Mouse (Mus musculus): ENCODE results near the gene Pbx3. TPM values are rescaled to one million over a fixed set of nuclear protein-coding genes. Genes with fewer than 3 reads are reported as not detected.

Pbx3 gene
- polyA plus RNA-seq, 1 experiment from 2014 or later = 133 TPM

DNA sequence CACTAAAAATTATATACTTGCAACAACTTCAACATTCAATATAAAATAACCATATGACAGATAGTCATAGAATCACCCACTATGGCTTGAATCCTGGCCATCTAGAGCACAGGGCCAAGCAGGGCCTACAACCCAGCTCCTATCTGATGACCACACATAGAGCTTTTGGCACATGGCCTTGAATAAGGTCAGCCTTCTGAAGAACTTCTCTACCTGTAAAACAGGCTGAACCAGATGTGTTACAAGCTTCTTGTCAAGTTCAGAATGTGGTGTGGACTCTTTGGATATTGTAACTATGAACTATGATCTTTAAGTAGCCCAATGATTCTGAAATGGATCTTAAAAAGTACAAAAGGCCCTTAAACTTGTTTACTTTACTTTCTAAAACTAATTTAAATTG lies 132.1 kb downstream of the Pbx3 start:
- Histone ChIP-seq H3K36me3 (no peaks in the 10 kb centered on the region), H3K9ac (no peak overlapping the region), H3K4me3 (no peak overlapping the region), H3K27me3 (no peaks in the 10 kb centered on the region), H3K4me2 (no peak overlapping the region), H3K27ac (no peak overlapping the region), H3K9me3 (no peaks in the 10 kb centered on the region), H3K4me1 (replicated peaks) (peaks cover 35% of the 10 kb centered on the region)
- no peak for ATAC-seq (ENCODE audit: low FRiP score)

DNA sequence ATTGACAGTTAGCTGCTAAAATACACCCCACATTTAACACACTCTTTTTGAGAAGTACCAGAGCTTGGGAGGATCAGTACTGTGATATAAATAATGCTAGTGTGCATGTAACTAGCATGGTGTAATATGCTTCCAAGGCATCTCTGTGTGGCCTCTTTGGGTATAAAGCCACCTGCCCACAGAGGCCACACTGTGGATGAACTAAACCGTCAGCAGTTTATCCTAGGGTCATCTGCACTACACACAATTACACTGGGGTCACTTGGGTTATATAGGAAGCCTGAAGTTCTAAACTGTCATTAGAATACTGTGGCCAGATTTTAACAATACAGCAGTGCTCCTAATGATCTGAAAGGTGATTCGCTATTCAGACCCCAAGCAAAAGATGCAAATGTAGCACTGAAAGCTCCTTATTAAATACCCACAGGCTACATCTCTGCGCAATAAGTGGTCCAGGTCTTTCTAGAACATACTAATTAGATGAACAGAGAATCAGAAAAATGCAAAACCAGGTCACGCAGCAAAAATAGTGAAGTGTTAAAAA lies 133.6 kb downstream of the Pbx3 start:
- no peak overlapping the region for H3K9ac ChIP-seq
- WGBS = 34% methylated on average over 4 of the region's 4 CpGs
- H3K27me3 ChIP-seq = no peaks in the 10 kb centered on the region
- no peak overlapping the region for H3K4me2 ChIP-seq
- H3K36me3 ChIP-seq = no peaks in the 10 kb centered on the region
- ATAC-seq (ENCODE audit: low FRiP score) = no peak
- no peaks in the 10 kb centered on the region for H3K9me3 ChIP-seq
- no peak overlapping the region for H3K4me3 ChIP-seq
- peaks cover 39% of the 10 kb centered on the region for H3K4me1 ChIP-seq (replicated peaks)
- peak overlapping the region; percentile 24 for H3K27ac ChIP-seq

DNA sequence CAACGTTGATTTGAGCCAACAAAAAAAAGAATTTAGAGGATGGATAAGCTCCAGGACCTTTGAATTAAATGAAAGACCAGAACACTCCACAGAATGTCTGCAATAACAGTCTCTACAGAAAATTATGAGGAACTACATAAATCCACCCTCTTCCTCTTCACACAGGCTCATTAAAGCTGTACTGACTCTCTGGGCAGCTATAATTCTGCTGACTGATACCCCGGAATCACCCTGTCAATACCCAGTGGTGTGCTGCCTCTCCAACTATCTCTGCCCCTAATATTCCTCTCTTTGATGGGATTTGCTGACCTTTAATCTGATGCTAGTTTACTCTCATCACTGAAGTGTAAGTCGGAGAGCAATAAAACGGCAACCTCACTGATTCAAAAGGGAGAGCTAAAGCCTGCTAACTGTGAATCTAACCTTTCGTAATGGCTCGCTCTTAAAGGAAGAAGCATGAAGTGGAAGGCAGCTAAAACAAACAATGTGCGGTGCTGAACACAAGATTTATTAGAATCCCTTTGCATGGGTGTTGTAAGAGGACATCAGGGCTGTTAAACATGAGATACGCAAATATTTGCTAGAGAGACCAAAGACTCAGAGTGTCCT lies 137.4 kb downstream of the Pbx3 start:
- Histone ChIP-seq H3K27me3 (no peaks in the 10 kb centered on the region), H3K4me2 (peak overlapping the region; percentile 2; the same call in 1 of the 2 replicates), H3K4me3 (no peak overlapping the region), H3K4me1 (replicated peaks) (peaks cover 63% of the 10 kb centered on the region), H3K9ac (no peak overlapping the region), H3K9me3 (no peaks in the 10 kb centered on the region), H3K27ac (peak overlapping the region; percentile 76), H3K36me3 (no peaks in the 10 kb centered on the region)
- no peak for ATAC-seq (ENCODE audit: low FRiP score)
- WGBS = 52% methylated on average over 8 of the region's 8 CpGs

DNA sequence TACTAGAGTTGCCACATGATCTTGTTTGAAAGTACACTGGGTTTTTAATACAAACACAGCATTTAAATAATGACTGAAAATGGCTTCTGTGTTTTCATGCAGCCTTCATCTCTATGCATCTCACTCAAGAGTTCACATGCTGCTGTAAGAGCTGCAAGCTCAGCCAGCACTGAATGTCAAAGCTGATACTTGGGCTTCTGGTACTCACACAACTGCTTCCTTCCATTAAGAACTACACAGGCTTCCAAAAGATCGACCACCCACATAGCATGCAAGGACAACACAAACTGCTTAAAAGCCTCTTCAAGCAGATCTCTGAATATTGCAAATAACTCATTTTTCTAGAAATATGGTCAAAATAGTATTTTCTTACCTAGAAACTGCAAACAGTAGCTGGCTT lies 138.7 kb downstream of the Pbx3 start:
- WGBS = 49% methylated on average over 1 of the region's 1 CpGs
- no peak for ATAC-seq (ENCODE audit: low FRiP score)
- Histone ChIP-seq H3K4me2 (no peak overlapping the region), H3K36me3 (no peaks in the 10 kb centered on the region), H3K27me3 (no peaks in the 10 kb centered on the region), H3K9ac (no peak overlapping the region), H3K27ac (peak overlapping the region; percentile 26; the same call in 1 of the 2 replicates), H3K4me3 (no peak overlapping the region), H3K4me1 (replicated peaks) (peaks cover 70% of the 10 kb centered on the region), H3K9me3 (no peaks in the 10 kb centered on the region)

DNA sequence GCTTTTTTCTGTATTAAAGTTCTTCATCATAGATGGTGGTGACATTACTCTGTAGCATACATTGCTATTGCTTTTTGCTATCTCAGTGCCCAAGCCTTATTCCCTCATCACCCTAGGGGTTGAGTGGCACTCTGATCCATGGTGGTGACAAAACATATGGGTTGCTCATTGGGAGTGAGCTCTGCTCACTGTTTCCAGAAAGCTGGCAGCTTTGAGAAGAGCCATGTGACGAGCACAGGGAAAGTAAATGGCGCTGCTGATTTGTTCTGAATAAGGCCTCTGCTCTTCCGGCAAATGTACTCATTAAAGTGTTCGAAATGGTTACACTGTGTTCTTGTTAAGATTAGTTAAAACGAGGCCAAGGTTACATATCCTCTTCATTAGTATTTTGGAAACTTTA lies 139.7 kb downstream of the Pbx3 start:
- no peak for ATAC-seq (ENCODE audit: low FRiP score)
- Histone ChIP-seq H3K36me3 (no peaks in the 10 kb centered on the region), H3K27me3 (no peaks in the 10 kb centered on the region), H3K4me2 (no peak overlapping the region), H3K4me3 (no peak overlapping the region), H3K9ac (no peak overlapping the region), H3K4me1 (replicated peaks) (peaks cover 76% of the 10 kb centered on the region), H3K9me3 (no peaks in the 10 kb centered on the region), H3K27ac (no peak overlapping the region)
- WGBS = 62% methylated on average over 5 of the region's 5 CpGs

DNA sequence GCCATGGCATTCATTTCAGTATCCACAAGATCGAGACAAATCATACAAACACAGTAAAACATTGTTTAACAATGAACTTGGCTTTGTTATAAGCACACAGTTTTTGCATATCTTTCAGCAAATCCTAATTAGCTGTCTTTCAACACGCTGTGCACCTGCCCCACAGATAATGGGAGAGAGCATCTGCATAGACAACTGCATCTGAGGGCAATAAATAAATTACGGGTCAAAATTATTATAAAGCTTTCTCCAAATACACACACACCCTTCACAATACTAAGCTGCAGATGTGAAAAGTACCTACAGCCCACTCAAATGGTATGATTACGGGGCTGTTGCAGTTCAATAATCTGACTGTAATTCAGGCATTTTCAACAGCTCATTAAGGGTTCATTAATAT lies 145.3 kb downstream of the Pbx3 start:
- WGBS = 44% methylated on average over 4 of the region's 4 CpGs
- H3K27ac ChIP-seq = peak overlapping the region; percentile 63; the same call in 1 of the 2 replicates
- H3K4me1 ChIP-seq (replicated peaks) = peaks cover 69% of the 10 kb centered on the region

DNA sequence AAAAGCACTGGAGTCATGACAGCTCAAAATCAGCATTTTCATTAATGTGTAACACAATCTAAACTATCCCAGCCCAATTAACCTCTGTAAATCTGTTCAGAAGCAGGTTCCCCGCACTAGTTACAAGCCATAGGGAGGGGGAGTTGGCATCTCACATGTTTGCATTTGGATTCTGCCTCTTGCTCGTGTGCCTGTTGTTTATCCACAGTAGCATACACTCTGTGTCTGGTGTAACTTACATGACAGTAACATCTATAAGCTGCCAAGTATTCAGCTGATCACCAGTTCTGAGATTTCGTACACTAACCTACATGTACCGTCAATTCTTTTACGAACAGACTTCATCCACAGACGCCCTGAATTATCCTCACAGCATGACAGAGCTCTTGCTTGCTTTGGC lies 147.5 kb downstream of the Pbx3 start:
- ATAC-seq (ENCODE audit: low FRiP score) = no peak
- peaks cover 3% of the 10 kb centered on the region for H3K36me3 ChIP-seq
- no peak overlapping the region for H3K27ac ChIP-seq
- peaks cover 54% of the 10 kb centered on the region for H3K4me1 ChIP-seq (replicated peaks)
- H3K4me3 ChIP-seq = no peak overlapping the region
- H3K9me3 ChIP-seq = no peaks in the 10 kb centered on the region
- H3K27me3 ChIP-seq = no peaks in the 10 kb centered on the region
- H3K4me2 ChIP-seq = no peak overlapping the region
- no peak overlapping the region for H3K9ac ChIP-seq
- 46% methylated on average over 6 of the region's 6 CpGs for WGBS

More for the DNA sequence above, 145.3 kb downstream of the Pbx3 start:
- ATAC-seq (ENCODE audit: low FRiP score) = no peak
- peaks cover 3% of the 10 kb centered on the region for H3K36me3 ChIP-seq
- no peaks in the 10 kb centered on the region for H3K27me3 ChIP-seq
- no peak overlapping the region for H3K4me2 ChIP-seq
- no peak overlapping the region for H3K4me3 ChIP-seq
- H3K9ac ChIP-seq = no peak overlapping the region
- H3K9me3 ChIP-seq = no peaks in the 10 kb centered on the region

DNA sequence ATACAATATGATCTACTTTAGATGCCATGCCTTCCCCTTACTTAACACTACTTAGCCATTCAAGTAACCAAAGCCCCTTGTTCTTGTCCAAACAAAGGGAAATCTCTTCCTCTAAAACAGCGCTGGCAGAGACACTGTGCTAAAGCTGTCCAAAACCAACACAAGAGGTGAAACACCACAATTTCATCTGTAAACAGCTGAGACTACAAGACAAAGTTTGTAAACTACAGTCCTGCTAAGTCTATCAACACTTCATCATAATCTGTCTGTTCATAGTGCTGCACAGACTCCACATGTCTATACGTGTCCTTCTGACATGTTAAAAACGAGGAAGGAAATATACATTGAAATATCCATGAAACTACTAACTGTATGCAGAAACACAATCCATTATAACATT lies 151.5 kb downstream of the Pbx3 start:
- Histone ChIP-seq H3K9ac (no peak overlapping the region), H3K36me3 (peaks cover 3% of the 10 kb centered on the region), H3K27me3 (no peaks in the 10 kb centered on the region), H3K4me2 (no peak overlapping the region), H3K4me1 (replicated peaks) (peaks cover 21% of the 10 kb centered on the region), H3K27ac (no peak overlapping the region), H3K4me3 (no peak overlapping the region), H3K9me3 (no peaks in the 10 kb centered on the region)
- WGBS = 90% methylated on average over 3 of the region's 3 CpGs
- ATAC-seq (ENCODE audit: low FRiP score) = no peak

DNA sequence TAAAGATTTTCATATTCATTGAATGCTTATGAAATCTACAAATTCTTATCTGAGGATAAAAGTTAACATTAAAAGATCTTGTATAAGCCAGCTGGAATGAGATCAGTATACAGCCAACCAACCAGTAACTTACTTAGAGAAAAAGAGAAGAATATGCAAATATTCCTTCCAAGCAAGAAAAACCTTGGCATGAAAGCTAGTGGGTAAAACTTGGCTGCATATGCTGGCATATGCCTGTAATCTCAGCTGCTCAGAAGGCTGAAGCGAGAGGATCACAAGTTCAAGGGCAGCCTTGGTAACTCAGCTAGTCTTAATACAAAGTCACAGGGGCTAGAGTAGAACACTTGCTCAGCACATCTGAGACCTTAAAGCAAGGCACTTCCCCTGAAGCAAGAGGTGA lies 153.8 kb downstream of the Pbx3 start:
- Histone ChIP-seq H3K27ac (no peak overlapping the region), H3K4me2 (no peak overlapping the region), H3K36me3 (peaks cover 3% of the 10 kb centered on the region), H3K4me1 (replicated peaks) (peaks cover 7% of the 10 kb centered on the region), H3K9me3 (no peaks in the 10 kb centered on the region), H3K27me3 (no peaks in the 10 kb centered on the region), H3K9ac (no peak overlapping the region), H3K4me3 (no peak overlapping the region)
- 100% methylated on average over 1 of the region's 1 CpGs for WGBS
- ATAC-seq (ENCODE audit: low FRiP score) = no peak

DNA sequence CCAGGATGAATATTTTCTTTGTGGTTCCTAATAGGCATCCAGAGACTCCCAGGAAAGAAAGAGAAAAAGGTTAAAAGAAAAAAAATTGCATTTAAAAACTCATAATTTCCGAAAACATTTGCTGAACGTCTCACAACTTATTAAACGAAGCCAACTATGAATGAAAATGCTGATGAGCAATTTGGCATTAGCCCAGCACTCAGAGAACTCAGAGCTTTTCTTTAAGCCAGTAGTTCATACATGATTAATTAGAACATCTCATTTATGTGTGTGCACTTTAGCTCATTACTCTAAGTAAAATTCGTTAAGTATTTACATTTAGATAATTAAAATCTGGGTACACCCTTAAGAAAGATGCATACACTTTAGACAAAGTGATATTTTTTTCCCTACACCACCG lies 155.3 kb downstream of the Pbx3 start:
- no peak for ATAC-seq (ENCODE audit: low FRiP score)
- 0 out of 2 replicates have a peak, but pooled peaks cover 2% of the 10 kb centered on the region for H3K4me1 ChIP-seq (replicated peaks)
- no peaks in the 10 kb centered on the region for H3K27me3 ChIP-seq
- no peak overlapping the region for H3K27ac ChIP-seq
- H3K36me3 ChIP-seq = peaks cover 3% of the 10 kb centered on the region; the same call in 1 of the 2 replicates
- no peak overlapping the region for H3K4me2 ChIP-seq
- no peak overlapping the region for H3K9ac ChIP-seq
- no peaks in the 10 kb centered on the region for H3K9me3 ChIP-seq
- H3K4me3 ChIP-seq = no peak overlapping the region
- 62% methylated on average over 5 of the region's 5 CpGs for WGBS

DNA sequence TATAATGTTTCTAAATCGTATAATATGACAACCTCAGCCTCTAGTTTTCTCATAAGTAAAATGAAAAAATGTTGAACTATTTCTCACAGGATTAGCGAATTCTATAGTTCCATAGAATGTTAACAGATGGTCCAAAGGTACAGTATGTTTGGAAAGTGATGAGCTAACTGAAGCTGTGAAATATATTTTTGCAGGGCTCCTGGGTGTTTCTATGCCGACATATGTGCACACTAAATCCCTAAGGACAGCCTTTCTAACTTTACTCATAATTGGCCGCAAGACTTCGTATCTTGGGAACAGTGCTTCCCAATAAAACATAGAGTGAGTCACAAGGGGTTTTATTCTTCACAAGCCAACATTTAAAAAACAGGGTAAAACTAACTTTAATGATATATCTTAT lies 157.4 kb downstream of the Pbx3 start:
- no peak overlapping the region for H3K27ac ChIP-seq
- no peak overlapping the region for H3K9ac ChIP-seq
- no peak overlapping the region for H3K4me2 ChIP-seq
- H3K4me1 ChIP-seq (replicated peaks) = no peaks in the 10 kb centered on the region
- ATAC-seq (ENCODE audit: low FRiP score) = no peak
- H3K36me3 ChIP-seq = peaks cover 14% of the 10 kb centered on the region
- 73% methylated on average over 5 of the region's 5 CpGs for WGBS
- H3K27me3 ChIP-seq = no peaks in the 10 kb centered on the region
- no peaks in the 10 kb centered on the region for H3K9me3 ChIP-seq
- no peak overlapping the region for H3K4me3 ChIP-seq

DNA sequence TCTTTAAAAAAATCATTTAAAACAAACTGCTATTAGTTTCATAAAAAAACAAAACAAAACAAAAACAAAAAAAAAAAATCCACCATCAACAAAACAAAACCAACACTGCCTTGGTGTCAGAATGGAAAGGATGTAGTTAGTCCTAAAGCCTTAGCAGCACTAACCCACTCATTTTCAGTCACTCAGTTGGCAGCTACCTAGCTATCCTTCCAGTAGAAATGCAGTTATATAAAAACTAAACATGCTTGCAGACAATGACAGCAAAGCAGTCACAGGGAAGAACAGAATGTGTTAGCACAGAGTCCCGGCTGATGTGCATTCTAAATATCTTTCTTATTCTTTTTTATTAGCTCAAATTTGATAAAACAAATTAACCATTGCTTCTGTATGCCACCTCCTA lies 160.5 kb downstream of the Pbx3 start:
- Histone ChIP-seq H3K36me3 (peaks cover 14% of the 10 kb centered on the region), H3K27ac (no peak overlapping the region)
- WGBS = 93% methylated on average over 1 of the region's 1 CpGs

DNA sequence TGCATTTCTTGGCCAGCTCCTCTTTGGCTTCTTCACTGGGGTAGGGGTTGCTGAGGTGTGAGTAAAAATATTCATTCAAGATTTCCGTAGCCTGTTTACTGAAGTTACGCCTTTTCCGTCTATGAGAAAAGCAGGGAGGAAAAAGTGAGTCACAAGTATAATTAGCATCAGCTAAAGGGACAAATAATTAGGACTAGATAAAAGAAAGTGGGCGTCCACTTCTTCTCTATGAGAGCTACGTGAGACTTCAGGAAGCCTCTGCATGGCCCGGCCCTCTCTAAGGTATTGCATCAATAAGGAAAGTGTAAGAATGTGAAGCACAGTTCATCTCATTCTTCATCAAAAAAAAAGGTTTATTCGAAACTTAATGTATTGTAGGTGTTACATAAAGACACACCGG lies 168.1 kb downstream of the Pbx3 start:
- Histone ChIP-seq H3K9me3 (no peaks in the 10 kb centered on the region), H3K27me3 (no peaks in the 10 kb centered on the region), H3K4me2 (no peak overlapping the region), H3K4me1 (replicated peaks) (0 out of 2 replicates have a peak, but pooled peaks cover 4% of the 10 kb centered on the region), H3K9ac (no peak overlapping the region), H3K4me3 (no peak overlapping the region), H3K27ac (no peak overlapping the region), H3K36me3 (peaks cover 20% of the 10 kb centered on the region)
- 93% methylated on average over 8 of the region's 8 CpGs for WGBS
- no peak for ATAC-seq (ENCODE audit: low FRiP score)

More for the DNA sequence above, 160.5 kb downstream of the Pbx3 start:
- no peak overlapping the region for H3K4me2 ChIP-seq
- 0 out of 2 replicates have a peak, but pooled peaks cover 4% of the 10 kb centered on the region for H3K4me1 ChIP-seq (replicated peaks)
- no peak overlapping the region for H3K4me3 ChIP-seq
- no peaks in the 10 kb centered on the region for H3K27me3 ChIP-seq
- no peaks in the 10 kb centered on the region for H3K9me3 ChIP-seq
- H3K9ac ChIP-seq = no peak overlapping the region
- no peak for ATAC-seq (ENCODE audit: low FRiP score)

Data from hindbrain, embryonic 13.5 days (tissue).